Mouse (Mus musculus) hindbrain, embryonic 14.5 days (tissue): ENCODE measurements around the gene Rassf5. TPM values are rescaled to one million over a fixed set of nuclear protein-coding genes. Genes with fewer than 3 reads are reported as not detected.

ENCODE experiments used
- ATAC-seq: fragments of 200-750 bp; cut with Nextera tagmentation; 2 replicates; pipeline ENCODE4 v1.8.0; 2017; ENCODE audit warnings: moderate number of reproducible peaks, mild to moderate bottlenecking, moderate TSS enrichment, moderate library complexity; ENCODE audit not compliant: low FRiP score
- DNase-seq: peaks from one replicate; pipeline ENCODE4 v3.0.0-alpha.2; 2015; ENCODE audit warnings: low spot score
- H3K27ac ChIP-seq: fragments of 300-500 bp; sonication (generic); 2 replicates; pipeline ENCODE4 v1.5.1; 2014; ENCODE audit warnings: mild to moderate bottlenecking, moderate library complexity
- H3K27me3 ChIP-seq: fragments of 300-500 bp; sonication (generic); 2 replicates; pipeline ENCODE4 v1.6.1; 2014; ENCODE audit warnings: mild to moderate bottlenecking, low read length, mixed read lengths; ENCODE audit not compliant: control insufficient read depth, insufficient read depth
- H3K36me3 ChIP-seq: fragments of 300-500 bp; sonication (generic); replicated peaks from 2 replicates; pipeline ENCODE4 v1.6.1; 2014; ENCODE audit not compliant: control insufficient read depth, insufficient read depth
- H3K4me1 ChIP-seq: fragments of 300-500 bp; sonication (generic); replicated peaks from 2 replicates; pipeline ENCODE4 v1.6.1; 2014; ENCODE audit warnings: antibody characterized with exemption, low read length, mixed read lengths; ENCODE audit not compliant: control insufficient read depth, insufficient read depth
- H3K4me2 ChIP-seq: fragments of 300-500 bp; sonication (generic); replicated peaks from 2 replicates; pipeline ENCODE4 v1.6.1; 2014; ENCODE audit warnings: mild to moderate bottlenecking, moderate library complexity
- H3K4me3 ChIP-seq: fragments of 300-500 bp; sonication (generic); replicated peaks from 2 replicates; pipeline ENCODE4 v1.5.1; 2014; ENCODE audit warnings: mild to moderate bottlenecking, low read length
- H3K9ac ChIP-seq: fragments of 300-500 bp; sonication (generic); 2 replicates; pipeline ENCODE4 v1.6.1; 2014
- H3K9me3 ChIP-seq: fragments of 300-500 bp; sonication (generic); 2 replicates; pipeline ENCODE4 v1.6.1; 2016; ENCODE audit warnings: low read length; ENCODE audit not compliant: control insufficient read depth
- WGBS: fragments of 180-500 bp; shearing (Covaris S2); extraction: QIAGEN DNeasy Blood & Tissue Kit; methylation state at CpG from one replicate; pipeline ENCODE4 v1.1.7; 2014; 5-methylcytosine and 5-hydroxymethylcytosine counted together
- polyA plus RNA-seq: library from polyadenylated mRNA; unstranded; fragments of >200 nt; fragmentation: Nextera tagmentation; extraction: Ambion mirVana; gene quantifications from 2 replicates; pipeline ENCODE4 v1.2.1, GENCODE M21; 2014

The Rassf5 gene
- polyA plus RNA-seq, 1 experiment from 2014 or later = 4.0 TPM

GRCm38 (mm10) chr1:131204461-131204860, 40.6 kb downstream of the Rassf5 start:
- WGBS = 83% methylated on average over 8 of the region's 8 CpGs
- H3K27ac ChIP-seq = no peak overlapping the region

DNA sequence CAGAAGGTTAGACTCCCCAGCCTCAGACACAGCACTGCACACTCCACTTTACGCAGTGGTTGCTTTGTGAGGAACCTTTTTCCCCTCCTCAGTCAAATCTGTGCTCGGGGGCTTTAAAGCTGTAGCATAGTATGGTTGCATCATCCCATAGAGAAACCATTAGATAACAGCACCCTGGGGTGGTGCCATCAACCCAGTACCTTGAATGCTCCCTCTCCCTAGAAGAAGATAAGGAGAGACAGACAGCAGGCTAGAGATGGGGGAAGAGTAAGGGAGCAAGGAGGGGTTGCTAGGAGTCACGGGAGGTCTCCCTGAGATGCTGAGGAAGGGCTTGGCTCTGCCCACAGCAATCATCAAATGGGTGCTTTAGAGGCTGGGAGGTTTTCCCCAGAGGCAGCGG, 43.7 kb downstream of the Rassf5 start:
- H3K27me3 ChIP-seq = no peaks in the 10 kb centered on the region
- H3K36me3 ChIP-seq = no peaks in the 10 kb centered on the region
- H3K4me3 ChIP-seq = no peak overlapping the region
- no peak overlapping the region for H3K4me2 ChIP-seq
- no peaks in the 10 kb centered on the region for H3K4me1 ChIP-seq
- no peak for DNase-seq
- no peak overlapping the region for H3K9ac ChIP-seq
- H3K9me3 ChIP-seq = no peaks in the 10 kb centered on the region
- WGBS = 88% methylated on average over 4 of the region's 4 CpGs
- H3K27ac ChIP-seq = no peak overlapping the region
- ATAC-seq = no peak

More at GRCm38 (mm10) chr1:131204461-131204860, 40.6 kb downstream of the Rassf5 start:
- Histone ChIP-seq H3K36me3 (no peaks in the 10 kb centered on the region), H3K4me1 (no peaks in the 10 kb centered on the region), H3K9me3 (no peaks in the 10 kb centered on the region), H3K9ac (no peak overlapping the region), H3K4me2 (no peak overlapping the region), H3K27me3 (no peaks in the 10 kb centered on the region), H3K4me3 (no peak overlapping the region)
- no peak for ATAC-seq
- DNase-seq = no peak

- Histone ChIP-seq H3K9me3 (no peaks in the 10 kb centered on the region), H3K36me3 (no peaks in the 10 kb centered on the region), H3K9ac (no peak overlapping the region), H3K27ac (no peak overlapping the region), H3K4me3 (no peak overlapping the region), H3K4me2 (no peak overlapping the region), H3K27me3 (no peaks in the 10 kb centered on the region), H3K4me1 (no peaks in the 10 kb centered on the region)
- WGBS = 78% methylated on average over 10 of the region's 10 CpGs
- ATAC-seq (no peak), DNase-seq (no peak)
Observed at GRCm38 (mm10) chr1:131200588-131200987, 44.5 kb downstream of the Rassf5 start.

- Histone ChIP-seq H3K9ac (no peak overlapping the region), H3K36me3 (no peaks in the 10 kb centered on the region), H3K27me3 (no peaks in the 10 kb centered on the region), H3K4me3 (no peak overlapping the region), H3K4me1 (no peaks in the 10 kb centered on the region), H3K27ac (no peak overlapping the region), H3K4me2 (no peak overlapping the region), H3K9me3 (no peaks in the 10 kb centered on the region)
- 58% methylated on average over 12 of the region's 12 CpGs for WGBS
- ATAC-seq (no peak), DNase-seq (no peak)
Observed at GRCm38 (mm10) chr1:131199976-131200375, 45.1 kb downstream of the Rassf5 start.

DNA sequence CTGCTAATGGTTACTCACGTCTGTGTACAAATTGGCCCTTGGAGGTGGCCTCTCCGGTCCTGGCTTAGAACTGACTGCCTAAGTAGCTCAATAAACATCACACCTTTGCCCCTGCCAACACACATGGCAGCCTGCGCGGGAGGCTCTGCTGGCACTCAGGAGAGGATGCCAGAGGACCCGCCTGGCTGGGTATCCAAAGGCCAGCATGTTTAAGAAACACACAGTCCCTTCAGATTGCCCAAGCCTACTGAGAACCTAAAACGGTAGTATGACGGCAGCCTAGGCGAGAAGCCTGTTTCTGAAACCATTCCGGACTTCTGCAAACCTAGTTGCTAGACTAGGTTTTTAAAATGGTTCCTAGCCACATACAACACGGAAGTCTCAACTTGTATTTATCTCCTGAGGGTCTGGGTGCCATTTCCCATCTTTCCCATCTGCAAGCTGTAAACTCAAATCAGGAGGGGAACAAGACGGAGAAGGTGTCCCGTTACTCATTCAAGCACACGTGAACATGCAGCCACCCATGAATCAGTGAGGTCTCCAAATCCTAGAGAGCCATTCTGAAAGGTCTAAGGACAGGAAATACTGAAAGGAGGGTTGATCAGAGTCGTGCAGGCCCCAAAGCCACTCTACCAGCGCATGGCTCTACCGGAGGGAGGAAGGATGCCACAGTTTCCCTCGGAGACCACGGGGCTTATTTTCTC, 45.8 kb downstream of the Rassf5 start:
- Histone ChIP-seq H3K9me3 (no peaks in the 10 kb centered on the region), H3K4me1 (no peaks in the 10 kb centered on the region), H3K36me3 (no peaks in the 10 kb centered on the region), H3K27ac (no peak overlapping the region), H3K4me2 (no peak overlapping the region), H3K4me3 (no peak overlapping the region), H3K27me3 (no peaks in the 10 kb centered on the region), H3K9ac (no peak overlapping the region)
- no peak for ATAC-seq
- no peak for DNase-seq
- WGBS = 87% methylated on average over 18 of the region's 18 CpGs

DNA sequence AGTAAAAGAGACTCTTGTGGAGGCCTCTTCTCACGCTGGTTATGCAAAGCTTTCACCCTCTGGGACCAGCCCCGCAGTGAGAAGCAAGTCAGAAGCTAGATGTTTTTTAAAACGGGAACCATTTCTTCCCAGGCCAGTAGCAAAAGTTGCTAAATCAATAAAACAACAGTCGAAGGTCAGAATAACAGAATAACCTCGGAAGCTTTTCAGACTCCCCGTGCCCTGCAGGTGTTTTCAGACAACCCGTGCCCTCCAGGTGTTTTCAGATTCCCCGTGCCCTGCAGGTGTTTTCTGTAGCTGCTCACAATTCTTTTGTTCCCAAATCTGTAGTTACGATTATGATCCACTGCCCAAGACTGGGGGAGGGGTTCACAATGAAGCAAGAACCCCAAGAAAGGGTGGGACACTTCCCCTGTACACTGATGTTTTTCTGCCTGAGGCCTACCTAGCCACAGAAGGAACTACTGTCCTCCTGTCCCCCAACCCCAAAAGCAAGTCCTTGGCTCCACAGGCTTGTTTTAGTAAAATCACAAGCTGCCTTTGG, 46.6 kb downstream of the Rassf5 start:
- H3K36me3 ChIP-seq = no peaks in the 10 kb centered on the region
- no peak overlapping the region for H3K27ac ChIP-seq
- no peaks in the 10 kb centered on the region for H3K9me3 ChIP-seq
- DNase-seq = no peak
- H3K9ac ChIP-seq = no peak overlapping the region
- no peaks in the 10 kb centered on the region for H3K4me1 ChIP-seq
- 70% methylated on average over 9 of the region's 9 CpGs for WGBS
- ATAC-seq = no peak
- H3K27me3 ChIP-seq = no peaks in the 10 kb centered on the region
- H3K4me3 ChIP-seq = no peak overlapping the region
- no peak overlapping the region for H3K4me2 ChIP-seq

DNA sequence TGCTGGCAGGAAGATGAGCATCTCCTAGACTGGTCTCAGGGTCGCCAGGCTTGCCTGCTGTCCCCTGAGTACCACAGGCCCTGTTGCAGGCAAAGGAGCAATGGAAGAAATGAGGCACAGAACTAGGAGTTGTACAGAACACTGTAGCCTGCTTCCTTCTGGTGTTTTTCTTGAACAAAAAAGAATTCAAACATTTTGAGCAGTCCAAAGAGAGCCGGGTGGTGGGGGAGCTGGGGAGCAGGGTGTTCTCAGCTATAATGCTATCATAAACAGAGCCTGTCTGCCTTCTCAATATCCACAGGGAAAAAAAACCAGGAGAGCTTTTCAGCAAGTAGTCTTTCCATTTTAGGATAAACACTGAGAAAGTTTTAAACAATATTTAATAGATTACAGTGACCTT, 49.0 kb downstream of the Rassf5 start:
- Histone ChIP-seq H3K9ac (no peak overlapping the region), H3K27me3 (no peaks in the 10 kb centered on the region), H3K9me3 (no peaks in the 10 kb centered on the region), H3K4me2 (no peak overlapping the region), H3K4me3 (no peak overlapping the region), H3K36me3 (no peaks in the 10 kb centered on the region), H3K27ac (no peak overlapping the region), H3K4me1 (no peaks in the 10 kb centered on the region)
- WGBS = 62% methylated on average over 2 of the region's 2 CpGs
- no peak for ATAC-seq
- no peak for DNase-seq

DNA sequence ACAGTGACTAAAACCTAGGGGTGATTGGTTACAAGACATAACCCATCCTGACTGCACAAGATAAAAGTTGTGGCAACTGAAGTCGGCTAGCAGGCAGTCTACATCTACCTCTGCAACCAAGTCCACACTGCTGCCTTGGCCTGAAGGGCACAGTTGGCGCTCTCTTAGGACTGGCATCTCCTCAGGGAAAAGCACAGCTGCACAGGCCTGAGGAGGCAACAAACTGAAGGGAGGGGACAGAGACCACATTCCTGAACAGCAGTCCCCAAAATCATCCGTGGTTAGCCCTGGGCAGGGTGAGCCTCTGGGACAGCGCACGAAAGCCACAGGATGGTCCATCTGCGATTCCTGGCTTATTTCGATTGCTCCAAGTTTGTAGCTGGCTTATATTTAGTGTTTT, 49.4 kb downstream of the Rassf5 start:
- WGBS = 93% methylated on average over 7 of the region's 7 CpGs
- Histone ChIP-seq H3K27me3 (no peaks in the 10 kb centered on the region), H3K9ac (no peak overlapping the region), H3K36me3 (no peaks in the 10 kb centered on the region), H3K9me3 (no peaks in the 10 kb centered on the region), H3K4me3 (no peak overlapping the region), H3K4me1 (no peaks in the 10 kb centered on the region), H3K27ac (no peak overlapping the region), H3K4me2 (no peak overlapping the region)
- no peak for ATAC-seq
- DNase-seq = no peak

DNA sequence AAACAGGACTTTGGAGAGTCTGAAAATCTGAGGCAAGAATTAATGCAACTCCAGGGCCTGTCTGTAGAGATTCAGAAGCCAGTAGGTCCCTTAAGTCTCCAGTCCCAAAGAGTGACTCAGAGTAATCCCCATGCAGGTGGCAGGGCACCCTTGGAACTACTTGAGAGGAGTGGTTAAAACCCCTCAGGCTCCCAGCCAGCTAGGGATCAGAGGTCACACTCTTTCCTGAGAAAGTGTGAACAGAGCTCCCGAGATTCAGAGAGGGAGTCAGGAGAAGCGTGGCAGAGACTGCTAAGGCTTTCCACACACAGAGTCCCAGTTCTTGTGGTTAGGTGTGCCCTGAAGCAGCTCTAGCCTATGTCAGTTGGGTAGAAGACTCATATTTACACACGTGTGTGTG, 51.3 kb downstream of the Rassf5 start:
- WGBS = 63% methylated on average over 3 of the region's 3 CpGs
- no peak for ATAC-seq

GRCm38 (mm10) chr1:131188655-131189054, 56.4 kb downstream of the Rassf5 start:
- Histone ChIP-seq H3K4me1 (no peaks in the 10 kb centered on the region), H3K9me3 (no peaks in the 10 kb centered on the region), H3K4me3 (no peak overlapping the region), H3K27me3 (no peaks in the 10 kb centered on the region), H3K4me2 (no peak overlapping the region), H3K27ac (no peak overlapping the region), H3K9ac (no peak overlapping the region), H3K36me3 (no peaks in the 10 kb centered on the region)
- 99% methylated on average over 5 of the region's 5 CpGs for WGBS
- DNase-seq (no peak), ATAC-seq (no peak)

More for the DNA sequence above, 51.3 kb downstream of the Rassf5 start:
- H3K36me3 ChIP-seq = no peaks in the 10 kb centered on the region
- H3K4me3 ChIP-seq = no peak overlapping the region
- no peak overlapping the region for H3K4me2 ChIP-seq
- no peak overlapping the region for H3K27ac ChIP-seq
- no peak for DNase-seq
- no peak overlapping the region for H3K9ac ChIP-seq
- H3K27me3 ChIP-seq = no peaks in the 10 kb centered on the region
- no peaks in the 10 kb centered on the region for H3K9me3 ChIP-seq
- no peaks in the 10 kb centered on the region for H3K4me1 ChIP-seq
